26 mouse cellular contexts compared by ENCODE assay signal in the genomic region with DNA sequence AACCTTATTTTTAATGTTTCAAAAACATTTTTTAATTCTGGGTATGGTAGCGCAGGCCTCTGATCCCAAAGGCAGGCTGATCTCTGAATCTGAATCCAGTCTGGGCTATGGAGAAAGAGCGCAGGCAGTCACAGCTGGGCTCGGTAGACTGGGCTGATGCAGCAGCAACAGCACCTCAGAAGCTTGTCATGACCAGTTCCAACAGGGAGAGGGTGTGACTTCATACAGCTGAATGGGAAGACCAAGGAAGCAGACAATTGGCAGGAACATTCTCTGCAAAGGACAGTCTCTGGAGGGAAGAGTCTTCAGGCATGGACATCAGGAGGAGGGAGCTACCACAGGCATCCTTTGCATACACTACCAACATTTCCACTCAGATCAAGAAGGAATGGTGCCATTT. TPM values are rescaled to one million over a fixed set of nuclear protein-coding genes. Genes with fewer than 3 reads are reported as not detected.
DNase-seq lines count a peak whose midpoint lies in the region; ATAC-seq lines count a peak whose summit lies in the region.
"Had no signal": no experiment of that assay in that cellular context is flagged by ENCODE, and none has a peak within 500 bp of the region (broad histone marks: within the 10 kb centered on the region; RNA-seq: fewer than 3 reads in every experiment).

No protein-coding gene starts in this region.

- H3K27me3 ChIP-seq in midbrain, embryonic 13.5 days = no peaks in the 10 kb centered on the region
- H3K27me3 ChIP-seq: embryonic facial prominence, embryonic 12.5 days; embryonic facial prominence, embryonic 15.5 days; heart, embryonic 13.5 days; intestine, embryonic 15.5 days; Patski had no signal

- ATAC-seq in frontal cortex, adult (ENCODE audit: low TSS enrichment) = peak; percentile 67
- 0 out of 2 replicates have a peak, but pooled peaks have one; percentile 20 for ATAC-seq in megakaryocyte-erythroid progenitor cell, adult 5-6 weeks (replicated peaks; ENCODE audit: low FRiP score, low TSS enrichment, poor library complexity, severe bottlenecking)
- ATAC-seq in midbrain, embryonic 13.5 days = no peak
- ATAC-seq: forebrain, embryonic 14.5 days; forebrain, postnatal 0 days; intestine, embryonic 15.5 days; Patski had no signal

- no peak for DNase-seq in frontal cortex, adult 2 months (ENCODE audit: extremely low spot score in 1 of 2, low spot score in 1 of 2)
- DNase-seq in WW6 (ENCODE audit: low read depth, low spot score) = peak; percentile 26
- DNase-seq in layer of hippocampus, adult 18-20 months (ENCODE audit: low spot score in 2 of 2) = no peak
- DNase-seq: adrenal gland, postnatal 10 days; adrenal gland, postnatal 36 days; cerebellum, adult 11 months; cerebellum, adult 2 months; cerebellum, adult 9-11 months; cerebellum, postnatal 25 days; forebrain, postnatal 0 days; gastrocnemius, postnatal 10 days; gastrocnemius, postnatal 36 days; heart, adult 2 months; heart, postnatal 14 days had no signal

- H3K4me1 ChIP-seq in midbrain, embryonic 13.5 days (replicated peaks) = no peaks in the 10 kb centered on the region
- H3K4me1 ChIP-seq: embryonic facial prominence, embryonic 12.5 days; embryonic facial prominence, embryonic 15.5 days; heart, embryonic 10.5 days; heart, embryonic 13.5 days; intestine, embryonic 15.5 days had no signal

- no peak overlapping the region for H3K4me3 ChIP-seq in midbrain, embryonic 13.5 days (replicated peaks)
- H3K4me3 ChIP-seq: embryonic facial prominence, embryonic 12.5 days; embryonic facial prominence, embryonic 15.5 days; heart, adult 2 months; heart, embryonic 10.5 days; heart, embryonic 13.5 days; intestine, embryonic 15.5 days had no signal

- H3K9me3 ChIP-seq in midbrain, embryonic 13.5 days = no peaks in the 10 kb centered on the region
- H3K9me3 ChIP-seq: embryonic facial prominence, embryonic 12.5 days; embryonic facial prominence, embryonic 15.5 days; heart, embryonic 10.5 days; heart, embryonic 13.5 days; intestine, embryonic 15.5 days had no signal

- H3K36me3 ChIP-seq in midbrain, embryonic 13.5 days = peaks cover 28% of the 10 kb centered on the region

- no peak overlapping the region for H3K4me2 ChIP-seq in midbrain, embryonic 13.5 days (replicated peaks)
- H3K4me2 ChIP-seq: embryonic facial prominence, embryonic 12.5 days; embryonic facial prominence, embryonic 15.5 days; heart, embryonic 13.5 days; hindbrain, embryonic 14.5 days; intestine, embryonic 15.5 days had no signal

- WGBS in midbrain, embryonic 13.5 days = 88% methylated on average over 3 of the region's 3 CpGs

- no peak overlapping the region for H3K27ac ChIP-seq in midbrain, embryonic 13.5 days
- H3K27ac ChIP-seq: embryonic facial prominence, embryonic 12.5 days; embryonic facial prominence, embryonic 15.5 days; heart, adult 2 months; heart, embryonic 10.5 days; heart, embryonic 13.5 days; hindbrain, embryonic 14.5 days; intestine, embryonic 15.5 days had no signal

- no peak overlapping the region for H3K9ac ChIP-seq in midbrain, embryonic 13.5 days (replicated peaks)
- H3K9ac ChIP-seq: embryonic facial prominence, embryonic 12.5 days; embryonic facial prominence, embryonic 15.5 days; forebrain, postnatal 0 days; heart, embryonic 13.5 days; hindbrain, embryonic 14.5 days; intestine, embryonic 15.5 days had no signal

RNA-seq across cellular contexts. Expression of a gene that starts 15.6 kb away (rescaled TPM):
- polyA plus RNA-seq in frontal cortex, adult 2 months (2012; rRNA removed) = 2.1 and 2.4 TPM in 2 replicates
- total RNA-seq in megakaryocyte-erythroid progenitor cell, adult 5-6 weeks (2014; fragmentation: Nextera tagmentation) = 9.4 and 10.1 TPM in 2 replicates
- 1.2 and 2.2 TPM in 2 replicates for total RNA-seq in megakaryocyte-erythroid progenitor cell, adult 5-6 weeks (2017)
- 1 to 10 TPM in 1 of 2 experiments, under 1 TPM in 1; 0.89 to 1.3 TPM for total RNA-seq in layer of hippocampus, adult 18-20 months (2021)
- polyA plus RNA-seq in midbrain, embryonic 13.5 days (2015; fragmentation: Nextera tagmentation; extraction: Ambion mirVana) = 3.7 and 4.3 TPM in 2 replicates
- polyA plus RNA-seq: G1E had no signal

RNA-seq across cellular contexts. Expression of a gene that starts 31.0 kb away (rescaled TPM):
- 26.8 and 27.6 TPM in 2 replicates for polyA plus RNA-seq in frontal cortex, adult 2 months (2012; rRNA removed)
- 184 and 210 TPM in 2 replicates for total RNA-seq in megakaryocyte-erythroid progenitor cell, adult 5-6 weeks (2014; fragmentation: Nextera tagmentation)
- 214 and 233 TPM in 2 replicates for total RNA-seq in megakaryocyte-erythroid progenitor cell, adult 5-6 weeks (2017)
- total RNA-seq in layer of hippocampus, adult 18-20 months (2021) = 10 to 100 TPM; 31.5 to 33.8 TPM
- 48.6 and 60.5 TPM in 2 replicates for polyA plus RNA-seq in midbrain, embryonic 13.5 days (2015; fragmentation: Nextera tagmentation; extraction: Ambion mirVana)

Comparison
In these comparisons a context has a peak if more than half of its experiments do, and no peak if none do; other contexts are left out.
1. RNA of a gene that starts 31.0 kb away (total RNA-seq): 184 to 233 TPM in megakaryocyte-erythroid progenitor cell, adult 5-6 weeks; 31.5 to 33.8 TPM in layer of hippocampus, adult 18-20 months; every median in the first group is over 4 times any median in the second.